Mouse (Mus musculus) megakaryocyte, embryonic 14.5 days (primary cell): Measurements from ENCODE around the gene Cd7.

Source experiments
- FLI1 ChIP-seq: IDR thresholded peaks from 2 replicates; pipeline ENCODE4 v1.6.1; 2012; ENCODE audit warnings: low read length, inconsistent platforms, mixed read lengths
- GATA1 ChIP-seq: IDR thresholded peaks from 3 replicates; pipeline ENCODE4 v1.6.1; 2012; ENCODE audit warnings: mixed read lengths, low read length, inconsistent platforms, borderline replicate concordance

DNA sequence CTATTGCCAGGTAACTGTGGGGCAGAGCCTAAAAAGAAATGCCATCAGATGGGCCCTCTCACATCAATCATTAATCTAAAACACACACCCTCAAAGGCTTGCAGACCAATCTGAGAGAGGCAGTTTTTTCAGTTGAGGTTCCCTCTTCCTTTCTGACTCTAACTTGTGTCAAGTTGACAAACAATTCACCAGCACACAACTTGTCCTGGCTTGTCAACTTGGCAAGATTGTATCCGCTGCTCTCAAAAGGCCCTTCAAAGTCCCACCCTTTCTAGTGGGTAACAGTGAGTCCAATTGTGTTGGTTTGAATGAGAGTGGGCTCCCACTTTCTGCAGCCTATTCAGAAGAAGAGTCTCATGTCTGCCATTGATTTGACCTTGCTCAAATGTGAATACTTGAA lies 6.1 kb upstream of the Cd7 start:
- TF ChIP-seq GATA1 (no peak), FLI1 (no peak)
